Mouse (Mus musculus): Measurements from ENCODE around the gene Pkp4.

Gene Pkp4

GRCm38 (mm10) chr2:59160605-59160963 is at the start of gene Pkp4, which contains the start of gene Ccdc148:
TSS of gene Pkp4 (plus strand) at chr2:59160850.
TSS of gene Ccdc148 (minus strand) at chr2:59160683.
- ATAC-seq (ENCODE audit: insufficient number of reproducible peaks, low FRiP score, low TSS enrichment): peak; percentile 97

- ATAC-seq (ENCODE audit: insufficient number of reproducible peaks, low FRiP score, low TSS enrichment): no peak
These were observed 31.6 kb upstream of the Pkp4 start for GRCm38 (mm10) chr2:59129023-59129422.

- ATAC-seq (ENCODE audit: insufficient number of reproducible peaks, low FRiP score, low TSS enrichment): no peak
These were observed 30.8 kb upstream of the Pkp4 start for GRCm38 (mm10) chr2:59129821-59130220.

GRCm38 (mm10) chr2:59131044-59131443 is 29.6 kb upstream of the Pkp4 start:
- ATAC-seq (ENCODE audit: insufficient number of reproducible peaks, low FRiP score, low TSS enrichment): no peak

- no peak for ATAC-seq (ENCODE audit: insufficient number of reproducible peaks, low FRiP score, low TSS enrichment)
These were observed 5.2 kb upstream of the Pkp4 start for GRCm38 (mm10) chr2:59155428-59155827.

DNA sequence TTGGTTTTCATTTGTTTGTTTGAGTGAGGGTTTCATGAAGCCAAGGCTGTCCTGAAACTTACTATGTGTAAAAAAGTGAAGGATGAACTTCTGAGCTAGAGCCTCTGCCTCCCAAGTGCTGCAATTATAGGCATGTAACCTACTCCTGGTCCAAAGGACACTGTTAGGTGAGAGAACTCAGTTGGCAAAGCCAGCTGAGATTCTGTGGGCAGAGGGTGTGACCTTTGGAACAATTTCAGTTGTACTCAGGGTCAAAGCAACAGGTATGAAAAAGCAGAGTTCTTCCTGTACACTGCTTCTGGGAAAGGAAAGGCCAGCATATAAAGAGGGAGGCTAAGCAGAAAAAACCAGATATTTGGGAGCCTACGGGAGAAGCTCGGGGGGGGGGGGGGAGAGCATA is 2.5 kb upstream of the Pkp4 start:
- ATAC-seq (ENCODE audit: insufficient number of reproducible peaks, low FRiP score, low TSS enrichment): no peak

GRCm38 (mm10) chr2:59159961-59160604 is 567 bp upstream of the Pkp4 start:
- ATAC-seq (ENCODE audit: insufficient number of reproducible peaks, low FRiP score, low TSS enrichment): peak; percentile 17; the same call in 1 of the 2 replicates

- ATAC-seq (ENCODE audit: insufficient number of reproducible peaks, low FRiP score, low TSS enrichment): peak; percentile 13; the same call in 1 of the 2 replicates
These were observed 381 bp downstream of the Pkp4 start for GRCm38 (mm10) chr2:59161021-59161440.

DNA sequence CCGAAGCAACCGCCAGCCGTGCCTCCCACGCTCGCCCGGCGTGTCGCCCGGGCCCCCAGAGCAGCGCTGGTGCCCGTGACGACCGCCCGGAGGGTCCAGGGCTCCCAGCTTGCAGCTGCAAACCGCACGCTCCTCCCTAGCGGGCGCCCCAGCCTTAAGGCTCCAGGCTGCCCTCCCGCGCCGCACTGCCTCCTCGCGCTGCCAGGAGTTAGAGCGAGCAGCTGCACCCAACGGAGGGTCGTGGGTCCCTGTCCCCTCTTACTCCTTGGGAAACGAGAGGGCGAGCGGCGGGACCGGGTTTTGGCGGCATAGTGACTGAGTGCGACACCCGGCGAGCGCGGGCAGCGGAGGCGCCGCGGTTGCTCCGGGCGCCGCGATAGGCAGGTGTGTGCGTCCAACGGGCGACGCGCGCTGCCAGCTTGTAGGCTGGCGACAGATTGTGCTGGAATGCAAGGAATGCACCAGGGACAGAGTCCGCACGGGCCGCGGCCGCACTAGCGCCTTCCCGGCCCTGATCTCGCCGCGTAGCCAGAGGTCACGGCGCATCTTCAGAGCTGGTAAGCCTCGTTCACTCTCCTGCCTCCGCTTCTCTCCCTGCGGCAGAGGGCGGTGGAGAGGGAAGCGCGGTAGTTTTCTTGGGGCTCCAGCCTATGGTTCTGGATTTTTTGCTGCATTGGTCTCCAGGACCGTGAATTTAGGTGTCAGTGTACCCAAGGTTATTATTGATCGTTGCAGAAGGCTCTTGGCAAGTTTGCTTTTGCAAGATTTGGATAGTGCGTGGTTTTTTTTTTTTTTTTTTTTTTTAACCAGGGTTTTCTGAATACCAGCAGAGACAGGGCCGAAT is 1.0 kb downstream of the Pkp4 start:
- peak; percentile 53 for ATAC-seq (ENCODE audit: insufficient number of reproducible peaks, low FRiP score, low TSS enrichment)

- no peak for ATAC-seq (ENCODE audit: insufficient number of reproducible peaks, low FRiP score, low TSS enrichment)
These were observed 1.6 kb downstream of the Pkp4 start for GRCm38 (mm10) chr2:59162285-59162600.

DNA sequence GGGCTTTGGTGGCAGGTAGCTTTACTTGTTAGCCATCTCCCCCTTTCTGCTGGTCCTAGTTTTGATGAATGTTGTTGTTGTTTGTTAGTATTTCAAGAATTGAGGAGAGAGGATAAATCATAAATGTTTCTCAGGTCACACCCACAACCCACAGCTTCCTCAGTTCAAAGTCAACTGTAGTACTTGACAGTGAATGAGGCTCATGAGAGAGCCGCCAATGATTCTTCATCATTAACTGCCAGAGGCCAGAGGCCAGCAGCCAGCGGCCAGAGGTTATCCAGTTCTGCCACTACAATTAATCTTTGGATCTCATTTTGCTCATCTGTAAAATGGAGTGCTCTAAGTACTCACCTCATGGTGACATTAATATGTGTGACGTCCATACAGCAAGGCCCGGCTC is 6.3 kb downstream of the Pkp4 start:
- no peak for ATAC-seq (ENCODE audit: insufficient number of reproducible peaks, low FRiP score, low TSS enrichment)

- ATAC-seq (ENCODE audit: insufficient number of reproducible peaks, low FRiP score, low TSS enrichment): peak; percentile 45; the same call in 1 of the 2 replicates
These were observed 7.2 kb downstream of the Pkp4 start for GRCm38 (mm10) chr2:59167830-59168229.

DNA sequence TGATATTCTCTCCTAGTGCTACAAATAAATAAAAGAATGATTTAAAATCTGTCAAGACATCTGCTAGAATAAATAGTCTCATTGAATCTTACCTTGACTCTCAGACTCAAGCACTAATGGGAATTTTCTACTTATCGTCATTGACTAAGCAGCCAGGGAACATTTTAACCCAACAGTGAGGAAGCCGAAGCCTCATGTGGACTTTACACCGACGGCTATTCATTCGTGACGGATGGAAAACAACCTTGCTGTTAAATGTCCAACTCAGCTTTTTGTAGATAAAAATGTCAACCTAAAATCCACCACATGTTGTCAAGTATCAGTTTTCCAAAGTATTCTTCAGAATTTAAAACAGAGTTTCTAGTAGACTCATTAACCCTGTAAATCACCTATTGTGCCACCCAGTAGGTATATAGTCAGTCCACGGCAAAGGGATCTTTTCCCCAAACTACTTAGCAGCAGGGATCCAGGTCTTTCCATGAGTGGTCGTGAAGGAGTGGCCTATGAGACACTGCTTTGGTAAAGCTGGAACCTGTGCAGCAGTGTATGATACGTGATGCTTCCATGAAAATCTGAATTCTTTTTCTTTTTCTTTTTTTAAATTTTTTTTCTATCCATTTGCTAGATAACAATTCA is 9.0 kb downstream of the Pkp4 start:
- ATAC-seq (ENCODE audit: insufficient number of reproducible peaks, low FRiP score, low TSS enrichment): no peak

DNA sequence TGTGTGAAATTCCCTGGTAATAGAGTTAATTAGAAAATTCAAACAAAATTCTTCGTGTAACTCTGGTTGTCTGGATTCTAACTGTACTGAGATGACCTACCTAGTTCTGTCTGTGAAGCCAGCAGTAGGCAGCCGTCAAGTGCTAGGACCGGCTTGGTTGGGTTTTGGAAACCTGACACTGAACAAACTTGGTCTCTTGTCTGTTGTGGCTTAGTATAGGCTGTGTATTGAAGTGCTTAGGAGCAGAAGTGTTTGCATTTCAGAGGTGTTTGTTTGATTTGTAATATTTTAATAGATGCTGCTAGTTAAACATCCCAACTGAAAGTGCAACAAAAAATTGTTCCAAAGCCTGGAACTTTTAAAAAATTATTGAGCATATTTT is 9.5 kb downstream of the Pkp4 start:
- no peak for ATAC-seq (ENCODE audit: insufficient number of reproducible peaks, low FRiP score, low TSS enrichment)

DNA sequence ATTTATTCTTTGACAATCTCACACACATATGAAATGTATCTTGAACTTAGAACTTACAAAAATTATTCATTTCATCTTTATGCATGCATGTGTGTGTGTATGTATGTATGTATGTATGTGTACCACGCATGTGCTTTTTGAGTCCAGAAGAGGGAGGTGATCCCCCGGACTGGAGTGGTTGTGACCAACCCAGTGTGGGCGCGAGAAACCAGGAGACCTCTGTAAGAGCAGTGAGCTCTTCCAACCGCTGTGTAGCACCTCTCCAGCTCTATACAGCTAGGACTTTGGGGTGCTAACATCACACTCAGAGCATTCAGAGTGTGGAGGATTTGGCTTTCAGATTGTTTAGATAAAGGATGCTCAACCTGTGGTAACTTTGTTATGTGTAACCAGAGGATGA is 9.9 kb downstream of the Pkp4 start:
- ATAC-seq (ENCODE audit: insufficient number of reproducible peaks, low FRiP score, low TSS enrichment): no peak

- no peak for ATAC-seq (ENCODE audit: insufficient number of reproducible peaks, low FRiP score, low TSS enrichment)
These were observed 10.9 kb downstream of the Pkp4 start for GRCm38 (mm10) chr2:59171533-59171932.

DNA sequence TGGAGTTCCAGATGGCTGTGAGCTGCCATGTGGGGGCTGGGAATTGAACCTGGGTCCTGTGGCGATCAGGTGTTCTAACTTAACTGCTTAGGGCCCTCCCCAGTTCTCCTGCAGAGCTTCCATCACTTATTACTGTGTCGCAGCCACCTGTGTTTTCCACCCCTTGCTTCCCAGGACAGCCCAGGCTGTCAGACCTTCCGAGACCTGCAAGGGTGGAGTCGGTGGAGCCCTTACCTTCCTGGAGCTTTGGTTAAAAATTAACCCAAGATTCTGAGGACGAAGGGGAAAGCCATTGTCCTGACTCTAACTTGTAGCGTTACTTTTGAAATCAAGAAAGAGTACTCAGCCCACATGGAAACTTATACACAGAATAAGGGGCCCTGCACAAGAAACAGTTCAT is 15.3 kb downstream of the Pkp4 start:
- no peak for ATAC-seq (ENCODE audit: insufficient number of reproducible peaks, low FRiP score, low TSS enrichment)

DNA sequence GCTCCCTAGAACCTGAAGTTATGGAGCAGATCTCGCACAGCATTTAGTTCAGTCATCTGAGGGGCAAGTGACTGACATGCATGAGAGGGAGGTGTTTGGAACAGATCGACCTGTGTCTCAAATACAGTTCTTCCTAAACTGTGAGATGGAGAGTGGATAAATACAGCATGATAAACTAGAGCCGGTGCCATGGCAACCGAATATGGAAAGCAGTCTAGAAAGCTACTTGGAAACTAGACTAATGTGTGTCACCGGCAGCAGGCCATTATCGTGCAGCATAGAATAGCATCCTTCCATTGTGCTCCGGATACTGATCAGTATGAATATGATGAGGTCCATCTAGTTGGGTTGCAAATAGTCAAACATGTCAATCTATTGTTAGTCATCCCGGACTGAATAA is 17.5 kb downstream of the Pkp4 start:
- ATAC-seq (ENCODE audit: insufficient number of reproducible peaks, low FRiP score, low TSS enrichment): no peak

DNA sequence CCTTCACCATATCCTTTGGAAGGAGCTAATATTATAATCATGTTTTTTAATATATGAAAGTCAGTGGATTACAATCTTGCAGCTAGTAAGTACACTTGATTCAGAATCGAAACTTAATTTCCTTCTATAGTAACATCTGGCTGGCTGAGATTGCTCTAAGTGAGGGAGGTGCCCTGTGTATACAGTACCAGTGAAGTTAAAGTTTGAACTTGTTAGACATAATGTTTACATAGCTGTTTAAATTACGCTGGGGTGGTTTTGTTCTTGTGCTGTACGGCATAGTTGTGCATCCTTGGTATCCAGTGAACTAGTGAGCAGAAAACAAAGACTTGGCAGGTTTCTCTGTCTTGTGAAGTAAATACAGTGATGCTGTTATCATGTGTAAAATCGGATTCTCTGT is 18.3 kb downstream of the Pkp4 start:
- ATAC-seq (ENCODE audit: insufficient number of reproducible peaks, low FRiP score, low TSS enrichment): no peak

DNA sequence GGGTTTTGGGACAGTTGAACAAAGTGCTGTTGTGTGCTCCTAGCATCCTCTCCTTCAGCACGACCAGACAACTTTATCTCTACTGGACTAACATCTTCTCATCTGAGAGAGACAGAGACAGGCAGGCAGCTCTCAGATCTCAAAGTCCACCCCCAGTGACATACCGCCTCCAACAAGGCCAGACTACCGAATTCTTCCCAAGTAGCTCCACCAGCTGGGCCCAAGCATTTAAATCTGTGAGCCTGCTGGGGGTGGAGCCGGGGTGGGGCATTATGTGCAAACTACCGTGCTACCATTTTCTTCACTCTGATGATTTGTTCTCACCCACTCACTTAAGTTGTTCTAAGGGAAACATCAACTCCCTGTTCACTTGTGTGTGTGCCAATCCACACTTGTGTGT is 18.8 kb downstream of the Pkp4 start:
- no peak for ATAC-seq (ENCODE audit: insufficient number of reproducible peaks, low FRiP score, low TSS enrichment)

- ATAC-seq (ENCODE audit: insufficient number of reproducible peaks, low FRiP score, low TSS enrichment): peak; percentile 86
These were observed 20.9 kb downstream of the Pkp4 start for GRCm38 (mm10) chr2:59181321-59182113.
